Comparison of ENCODE assay signal across 15 mouse cellular contexts in the genomic region with DNA sequence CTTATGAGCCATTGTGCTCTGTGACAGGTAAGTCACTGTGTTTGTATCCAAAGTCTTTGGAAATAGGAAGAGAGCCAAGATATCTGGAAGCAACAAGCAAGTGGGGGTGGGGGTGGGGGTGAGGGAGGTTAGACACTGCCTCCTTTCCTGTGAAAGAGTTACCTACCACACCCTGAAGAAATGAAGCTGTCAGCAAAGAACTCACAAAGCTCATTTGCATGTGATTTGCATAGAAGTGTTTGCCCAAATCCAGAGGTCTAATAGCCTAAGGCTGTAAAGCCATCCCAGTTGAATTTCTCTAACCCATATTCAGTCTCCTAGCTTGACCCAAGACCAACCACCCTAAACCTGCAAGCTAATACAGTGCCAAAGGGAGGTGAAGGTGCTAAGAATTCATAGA. TPM values are rescaled to one million over a fixed set of nuclear protein-coding genes. Genes with fewer than 3 reads are reported as not detected.
A peak's percentile ranks its signal among the peaks of the same experiment; 100 is the strongest.
DNase-seq lines count a peak whose midpoint lies in the region; ATAC-seq and TF ChIP-seq lines count a peak whose summit lies in the region.
"Had no signal": no experiment of that assay in that cellular context is flagged by ENCODE, and none has a peak within 500 bp of the region (broad histone marks: within the 10 kb centered on the region; RNA-seq: fewer than 3 reads in every experiment).

No protein-coding gene starts in this region.

- H3K9ac ChIP-seq in heart, postnatal 0 days (replicated peaks; ENCODE audit: low read depth, low read length): no peak overlapping the region
- peak overlapping the region; percentile 34; the same call in 1 of the 2 replicates for H3K9ac ChIP-seq in ES-Bruce4 (ENCODE audit: low read depth, poor library complexity, severe bottlenecking)
- peak overlapping the region; percentile 61 for H3K9ac ChIP-seq in liver, embryonic 12.5 days
- H3K9ac ChIP-seq: forebrain, postnatal 0 days had no signal

- TF ChIP-seq CTCF in heart, postnatal 0 days (IDR thresholded peaks at IDR 0.05; ENCODE audit: low read depth): no peak
- no peak for TF ChIP-seq CTCF in ES-Bruce4 (IDR thresholded peaks at IDR 0.05; ENCODE audit: low read depth, low read length)

- no peak for TF ChIP-seq POLR2A in ES-Bruce4 (IDR thresholded peaks at IDR 0.05; ENCODE audit: insufficient read depth, low read length)

- no peaks in the 10 kb centered on the region for H3K9me3 ChIP-seq in heart, postnatal 0 days (replicated peaks; ENCODE audit: control insufficient read depth, low read length)
- no peaks in the 10 kb centered on the region for H3K9me3 ChIP-seq in ES-Bruce4 (replicated peaks; ENCODE audit: control insufficient read depth, insufficient read depth, low read length, poor library complexity, severe bottlenecking)
- no peaks in the 10 kb centered on the region for H3K9me3 ChIP-seq in liver, embryonic 12.5 days (replicated peaks)
- H3K9me3 ChIP-seq: G1E had no signal

- H3K27me3 ChIP-seq in heart, postnatal 0 days (ENCODE audit: control insufficient read depth, insufficient read depth, low read length): no peaks in the 10 kb centered on the region
- H3K27me3 ChIP-seq in ES-Bruce4 (ENCODE audit: control insufficient read depth, insufficient read depth, low read length, poor library complexity, severe bottlenecking): no peaks in the 10 kb centered on the region
- no peaks in the 10 kb centered on the region for H3K27me3 ChIP-seq in liver, embryonic 12.5 days (replicated peaks)

- H3K36me3 ChIP-seq in heart, postnatal 0 days (replicated peaks; ENCODE audit: control insufficient read depth, insufficient read depth, low read length): no peaks in the 10 kb centered on the region
- no peaks in the 10 kb centered on the region for H3K36me3 ChIP-seq in ES-Bruce4 (ENCODE audit: control insufficient read depth, insufficient read depth, low read length, poor library complexity, severe bottlenecking)
- H3K36me3 ChIP-seq in liver, embryonic 12.5 days: peaks cover 7% of the 10 kb centered on the region; the same call in 1 of the 2 replicates

- no peak overlapping the region for H3K27ac ChIP-seq in heart, postnatal 0 days (ENCODE audit: low read depth)
- no peak overlapping the region for H3K27ac ChIP-seq in ES-Bruce4 (ENCODE audit: insufficient read depth, low read length)
- H3K27ac ChIP-seq in liver, embryonic 12.5 days: peak overlapping the region; percentile 80

- DNase-seq in heart, postnatal 0 days (ENCODE audit: low spot score): no peak
- DNase-seq in heart, postnatal 36 days: no peak
- peak; percentile 20 for DNase-seq in 416B (ENCODE audit: low read depth)
- no peak for DNase-seq in lung, postnatal 4 days
- no peak for DNase-seq in Muller cell, postnatal 12 days (ENCODE audit: inconsistent ontology term)
- DNase-seq: forebrain, postnatal 0 days; right cerebral cortex, postnatal 4 days had no signal

- H3K4me1 ChIP-seq in heart, postnatal 0 days (ENCODE audit: control insufficient read depth, insufficient read depth): no peaks in the 10 kb centered on the region
- no peaks in the 10 kb centered on the region for H3K4me1 ChIP-seq in ES-Bruce4 (ENCODE audit: control insufficient read depth, insufficient read depth, low read length)
- peaks cover 44% of the 10 kb centered on the region for H3K4me1 ChIP-seq in liver, embryonic 12.5 days

- no peak for ATAC-seq in heart, postnatal 0 days (ENCODE audit: insufficient read depth, low read depth)
- no peak for ATAC-seq in liver, embryonic 12.5 days
- ATAC-seq: forebrain, postnatal 0 days; hindbrain, embryonic 16.5 days had no signal

- intact Hi-C loops in heart, postnatal 36 days (cut with DNase I): no loop called here

- peak overlapping the region; percentile 21; the same call in 1 of the 2 replicates for H3K4me3 ChIP-seq in heart, postnatal 0 days (ENCODE audit: low read depth, low read length)
- peak overlapping the region; percentile 30; the same call in 1 of the 2 replicates for H3K4me3 ChIP-seq in ES-Bruce4 (ENCODE audit: low read depth, low read length)
- peak overlapping the region; percentile 50 for H3K4me3 ChIP-seq in liver, embryonic 12.5 days

- peak overlapping the region; percentile 37; the same call in 1 of the 2 replicates for H3K4me2 ChIP-seq in heart, postnatal 0 days (ENCODE audit: low read depth, low read length)
- peak overlapping the region; percentile 79 for H3K4me2 ChIP-seq in liver, embryonic 12.5 days

- TF ChIP-seq EP300 in heart, postnatal 0 days (IDR thresholded peaks at IDR 0.05; ENCODE audit: low read depth): no peak
- TF ChIP-seq EP300 in ES-Bruce4 (IDR thresholded peaks at IDR 0.05; ENCODE audit: insufficient read depth, low read depth, low read length): no peak

RNA-seq across cellular contexts. Expression of a gene that starts 11.2 kb away (rescaled TPM):
- total RNA-seq in heart, postnatal 0 days (2014; rRNA removed; ENCODE audit: low replicate concordance): 0.23 and 6.5 TPM in 2 replicates
- 0.51 and 0.72 TPM in 2 replicates for polyA plus RNA-seq in heart, postnatal 0 days (2015; fragmentation: Nextera tagmentation; extraction: Ambion mirVana)
- total RNA-seq in heart, postnatal 36 days (2021): 1 to 10 TPM; 1.2 to 1.5 TPM
- 3.5 and 4.7 TPM in 2 replicates for polyA plus RNA-seq in ES-Bruce4 (2011; ENCODE audit: insufficient read depth, insufficient read length, low read depth, missing spikeins)
- 7.1 and 8.6 TPM in 2 replicates for polyA plus RNA-seq in liver, embryonic 12.5 days (2016; fragmentation: Nextera tagmentation; extraction: Ambion mirVana)

RNA-seq across cellular contexts. Expression of a gene that starts 11.3 kb away (rescaled TPM):
- 62.5 and 95.3 TPM in 2 replicates for total RNA-seq in heart, postnatal 0 days (2014; rRNA removed; ENCODE audit: low replicate concordance)
- 95.2 and 98.5 TPM in 2 replicates for polyA plus RNA-seq in heart, postnatal 0 days (2015; fragmentation: Nextera tagmentation; extraction: Ambion mirVana)
- total RNA-seq in heart, postnatal 36 days (2021): 10 to 100 TPM; 58.2 to 61.4 TPM
- polyA plus RNA-seq in ES-Bruce4 (2011; ENCODE audit: insufficient read depth, insufficient read length, low read depth, missing spikeins): 77.1 and 87.9 TPM in 2 replicates
- polyA plus RNA-seq in liver, embryonic 12.5 days (2016; fragmentation: Nextera tagmentation; extraction: Ambion mirVana): 140 and 148 TPM in 2 replicates

RNA-seq across cellular contexts. Expression of a gene that starts 14.5 kb away (rescaled TPM):
- total RNA-seq in heart, postnatal 0 days (2014; rRNA removed; ENCODE audit: low replicate concordance): 0.42 and 0.50 TPM in 2 replicates
- 0.05 and 0.15 TPM in 2 replicates for polyA plus RNA-seq in heart, postnatal 0 days (2015; fragmentation: Nextera tagmentation; extraction: Ambion mirVana)
- total RNA-seq in heart, postnatal 36 days (2021): 1 to 10 TPM; 2.8 to 4.5 TPM
- polyA plus RNA-seq in ES-Bruce4 (2011; ENCODE audit: insufficient read depth, insufficient read length, low read depth, missing spikeins): 3.4 and 4.5 TPM in 2 replicates
- polyA plus RNA-seq in liver, embryonic 12.5 days (2016; fragmentation: Nextera tagmentation; extraction: Ambion mirVana): 0.11 and 0.38 TPM in 2 replicates

RNA-seq across cellular contexts. Expression of a gene that starts 18.5 kb away (rescaled TPM):
- not detected in 2 replicates for total RNA-seq in heart, postnatal 0 days (2014; rRNA removed; ENCODE audit: low replicate concordance)
- not detected in 2 replicates for polyA plus RNA-seq in heart, postnatal 0 days (2015; fragmentation: Nextera tagmentation; extraction: Ambion mirVana)
- not detected for total RNA-seq in heart, postnatal 36 days (2021)
- polyA plus RNA-seq in ES-Bruce4 (2011; ENCODE audit: insufficient read depth, insufficient read length, low read depth, missing spikeins): not detected in 2 replicates
- polyA plus RNA-seq in liver, embryonic 12.5 days (2016; fragmentation: Nextera tagmentation; extraction: Ambion mirVana): 0.08 and 0.13 TPM in 2 replicates
- total RNA-seq: adrenal gland, adult 18-20 months; forebrain, postnatal 0 days; G1E; layer of hippocampus, adult 18-20 months; left cerebral cortex, postnatal 25 days had no signal
- polyA plus RNA-seq: forebrain, postnatal 0 days; G1E; gonadal fat pad, adult 2 months had no signal

RNA-seq across cellular contexts. Expression of a gene that starts 20.2 kb away (rescaled TPM):
- total RNA-seq in heart, postnatal 0 days (2014; rRNA removed; ENCODE audit: low replicate concordance): 16.5 and 43.5 TPM in 2 replicates
- polyA plus RNA-seq in heart, postnatal 0 days (2015; fragmentation: Nextera tagmentation; extraction: Ambion mirVana): 35.9 and 38.8 TPM in 2 replicates
- 1 to 10 TPM; 5.4 to 6.7 TPM for total RNA-seq in heart, postnatal 36 days (2021)
- 79.7 and 84.6 TPM in 2 replicates for polyA plus RNA-seq in ES-Bruce4 (2011; ENCODE audit: insufficient read depth, insufficient read length, low read depth, missing spikeins)
- polyA plus RNA-seq in liver, embryonic 12.5 days (2016; fragmentation: Nextera tagmentation; extraction: Ambion mirVana): 21.2 and 22.9 TPM in 2 replicates
